Mouse (Mus musculus) urinary bladder, postnatal 4 days (tissue): Measurements from ENCODE around the gene Hfe2.
A peak's percentile ranks its signal among the peaks of the same experiment; 100 is the strongest.
"Not testable (repeated sequence)": the region's sequence is repeated elsewhere in the genome, so short reads cannot be mapped to it uniquely, and the experiment has no call there.

Experiments
- DNase-seq, 2 experiments: peaks; one replicate each; pipeline ENCODE4 v3.0.0; 2021 to 2022; ENCODE audit warnings: low spot score in 2 of 2

The Hfe2 gene

DNA sequence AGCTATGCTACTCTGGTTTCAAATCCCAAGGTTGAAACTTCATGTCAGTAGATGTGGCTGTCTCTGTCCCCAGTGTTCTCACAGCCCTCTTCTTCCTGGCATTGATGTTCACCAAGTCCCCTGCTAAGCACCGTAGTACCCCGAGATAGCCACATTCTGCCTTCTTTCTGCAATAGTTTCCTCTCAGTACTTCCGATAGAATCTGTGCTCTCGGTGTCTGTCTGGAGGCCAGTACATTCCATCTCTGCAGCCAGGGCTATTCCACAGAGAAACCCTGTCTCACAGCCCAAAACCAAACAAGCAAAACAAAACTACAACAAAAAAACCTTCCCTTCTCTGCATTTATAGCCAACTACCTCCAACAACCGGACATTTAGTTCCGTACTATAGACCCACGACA is 28.8 kb upstream of the Hfe2 start:
- DNase-seq = no peak

DNA sequence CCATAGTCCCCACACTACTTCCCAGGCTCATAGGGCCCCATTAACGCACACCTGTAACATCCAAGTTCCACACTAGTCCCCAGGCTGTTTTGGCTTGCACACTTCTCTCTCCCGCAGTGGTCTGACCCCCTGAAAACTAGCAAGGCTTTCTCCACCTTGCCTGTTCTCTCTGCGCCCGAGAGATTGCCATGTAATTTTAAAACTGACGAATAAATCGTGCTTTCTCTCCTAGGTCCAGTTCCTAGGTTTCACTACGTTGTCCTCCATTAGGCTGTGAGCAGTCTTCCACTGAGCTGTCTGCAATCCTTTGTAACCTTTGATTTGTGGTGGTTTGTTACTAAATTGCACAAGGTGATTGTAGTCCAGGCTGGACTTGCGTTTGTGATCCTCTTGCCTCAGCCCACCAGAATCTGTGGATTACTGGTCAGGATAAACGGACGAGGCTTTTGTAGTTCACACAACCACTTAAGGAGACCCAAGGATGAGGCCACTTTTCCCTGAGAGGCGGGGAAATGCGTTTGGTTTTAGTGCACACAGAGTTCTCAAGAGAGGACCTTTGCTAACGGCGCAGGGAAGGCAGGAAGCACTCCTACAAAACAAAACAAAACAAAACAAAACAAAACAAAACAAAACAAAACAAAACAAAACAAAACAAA is 28.2 kb upstream of the Hfe2 start:
- not testable (repeated sequence) for DNase-seq

GRCm38 (mm10) chr3:96497451-96498028 is 27.4 kb upstream of the Hfe2 start:
- peak; percentile 53 to 72 for DNase-seq

GRCm38 (mm10) chr3:96498476-96499245 is 26.3 kb upstream of the Hfe2 start:
- no peak for DNase-seq

GRCm38 (mm10) chr3:96499481-96500288 is 25.3 kb upstream of the Hfe2 start:
- peak; percentile 53 to 72 for DNase-seq

DNA sequence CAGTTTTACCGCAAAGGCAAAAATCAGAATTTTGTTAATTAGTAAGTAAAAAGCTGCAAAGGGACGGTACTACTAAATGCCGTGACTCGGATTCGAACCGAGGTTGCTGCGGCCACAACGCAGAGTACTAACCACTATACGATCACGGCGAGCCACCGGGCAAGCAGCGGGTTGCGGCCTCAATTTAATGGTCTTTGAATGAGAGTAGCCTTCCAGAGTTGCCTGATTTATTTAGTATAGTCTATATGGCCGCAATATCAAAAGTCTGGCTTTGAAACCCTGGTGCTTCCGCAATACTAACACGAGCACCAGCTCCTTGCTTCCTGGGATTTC is 24.7 kb upstream of the Hfe2 start:
- peak; percentile 91 to 92 for DNase-seq

- peak; percentile 73 to 78 for DNase-seq
Observed at GRCm38 (mm10) chr3:96500691-96501265, 24.2 kb upstream of the Hfe2 start.

DNA sequence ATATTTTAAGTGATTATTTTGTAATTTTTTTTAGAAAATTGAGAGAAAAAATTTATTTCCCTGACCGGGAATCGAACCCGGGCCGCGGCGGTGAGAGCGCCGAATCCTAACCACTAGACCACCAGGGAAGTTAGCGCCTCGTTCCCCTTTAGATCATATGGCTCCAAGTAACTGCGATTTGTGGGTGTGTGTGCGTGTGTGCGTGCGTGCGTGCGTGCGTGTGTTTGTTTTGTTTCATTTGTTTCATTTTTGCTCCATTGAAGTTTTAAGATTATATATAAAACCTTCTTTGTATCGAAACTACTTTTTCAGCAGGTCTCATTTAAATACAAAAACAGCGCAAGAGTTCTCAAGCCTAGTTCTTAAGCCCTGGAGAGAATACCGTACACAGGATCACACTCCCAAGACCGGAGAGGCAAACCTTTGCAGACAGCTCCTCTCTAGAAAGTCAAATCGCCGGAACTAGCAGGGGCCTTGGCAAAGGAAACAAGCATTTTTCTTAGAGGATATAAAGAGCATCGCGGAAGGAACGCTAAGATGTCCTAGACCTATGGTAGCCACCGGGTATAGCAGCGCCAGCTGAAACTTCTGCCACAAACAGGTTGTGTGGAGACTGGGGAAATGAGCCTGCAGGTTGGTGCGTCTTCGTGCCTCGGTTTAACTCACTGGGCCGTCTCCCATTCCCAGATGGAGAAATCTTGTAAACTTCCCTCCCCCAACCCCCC is 23.4 kb upstream of the Hfe2 start:
- DNase-seq = peak; percentile 78 to 91

DNA sequence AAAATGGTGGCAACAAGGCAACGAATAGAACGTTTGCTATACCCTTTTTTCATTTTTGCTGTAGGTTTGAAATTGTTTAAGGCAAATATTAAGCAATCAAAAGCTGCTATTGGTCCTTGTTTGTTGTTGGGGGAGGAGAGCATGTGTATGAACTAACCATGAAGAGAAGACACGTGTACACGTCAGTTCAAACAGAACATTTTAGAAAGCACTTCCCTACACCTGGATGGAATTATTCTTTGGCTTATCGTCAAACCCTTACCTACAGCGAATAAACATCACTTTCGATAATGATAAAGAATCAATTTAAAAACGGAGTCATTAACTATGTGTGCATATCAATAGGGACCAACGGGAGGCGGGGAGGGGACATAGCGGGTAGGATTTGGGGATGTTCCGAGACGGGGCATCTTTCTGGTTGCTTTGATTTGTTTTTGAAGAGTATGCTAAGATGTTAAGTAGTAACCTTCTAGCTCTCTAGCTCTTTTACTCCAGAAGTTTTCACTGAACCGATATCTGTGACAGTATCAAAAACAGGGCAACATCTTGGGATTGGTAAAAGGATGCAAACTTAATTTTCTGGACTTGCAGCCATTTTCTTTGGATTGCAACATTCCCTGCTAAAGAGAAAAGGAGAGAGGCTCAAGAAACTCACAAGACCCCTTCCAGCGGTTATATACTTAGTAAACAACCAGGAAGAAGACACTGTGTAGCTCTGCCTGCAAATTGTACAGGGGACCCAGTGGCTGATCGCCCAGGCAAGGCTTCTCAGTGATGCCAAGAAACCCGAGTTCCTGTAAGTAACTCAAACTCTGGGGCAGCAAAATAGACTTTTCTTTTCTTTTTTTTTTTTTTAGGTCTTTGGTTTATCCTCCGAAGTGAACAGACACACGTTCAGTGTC is 22.5 kb upstream of the Hfe2 start:
- no peak for DNase-seq

- DNase-seq = peak; percentile 57 to 74
Observed at GRCm38 (mm10) chr3:96503083-96503450, 21.9 kb upstream of the Hfe2 start.

GRCm38 (mm10) chr3:96503946-96504345 is 21.0 kb upstream of the Hfe2 start:
- no peak for DNase-seq

GRCm38 (mm10) chr3:96504931-96505330 is 20.0 kb upstream of the Hfe2 start:
- no peak for DNase-seq

DNA sequence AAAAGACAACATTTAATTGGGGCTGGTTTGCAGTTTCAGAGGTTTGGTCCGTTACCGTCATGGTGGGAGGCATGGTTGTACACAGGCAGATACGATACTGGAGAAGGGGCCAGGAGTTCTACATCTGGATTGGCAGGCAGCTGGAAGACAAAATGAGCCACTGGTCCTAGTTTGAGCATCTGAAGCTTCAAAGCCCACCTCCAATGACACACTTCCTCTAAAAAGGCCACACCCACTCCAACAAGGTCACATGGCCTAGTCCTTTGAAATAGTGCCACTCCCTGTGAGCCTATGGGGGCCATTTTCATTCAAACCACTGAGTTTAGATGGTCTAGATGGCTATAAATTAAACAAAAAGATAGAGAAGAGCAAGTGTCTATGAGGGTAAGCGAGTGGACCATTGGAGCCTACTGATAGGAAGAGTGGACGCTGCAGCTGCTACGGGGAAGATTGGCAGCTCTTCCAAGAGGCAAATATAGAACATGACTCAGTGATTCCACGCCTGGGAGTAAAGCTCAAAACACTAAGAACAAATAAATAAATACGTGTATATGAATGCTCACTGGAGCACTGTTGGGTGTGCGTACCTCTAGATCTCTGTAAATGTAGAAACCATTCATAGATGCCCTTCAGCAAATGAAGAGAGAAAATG is 18.4 kb upstream of the Hfe2 start:
- no peak for DNase-seq

DNA sequence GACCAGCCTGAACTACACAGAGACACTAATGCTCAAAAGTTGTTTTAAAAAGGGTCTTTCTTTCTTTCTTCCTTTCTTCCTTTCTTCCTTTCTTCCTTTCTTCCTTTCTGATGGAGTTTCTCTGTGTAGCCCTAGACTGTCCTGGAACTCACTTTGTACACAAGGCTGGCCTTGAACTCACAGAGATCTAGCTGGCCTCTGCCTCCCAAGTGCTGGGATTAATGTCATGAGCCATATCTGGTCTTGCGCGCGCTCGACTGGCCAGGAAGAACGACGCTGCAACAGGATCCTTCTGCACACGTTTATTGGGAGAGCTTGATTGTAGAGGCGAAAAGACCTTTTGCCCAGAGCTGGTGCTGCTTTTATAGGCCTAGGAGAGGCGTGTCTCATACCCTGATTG is 17.0 kb upstream of the Hfe2 start:
- DNase-seq = not testable (repeated sequence)

GRCm38 (mm10) chr3:96520171-96520570 is 4.8 kb upstream of the Hfe2 start:
- DNase-seq = no peak

- DNase-seq = no peak
Observed at GRCm38 (mm10) chr3:96522149-96522548, 2.8 kb upstream of the Hfe2 start.

- DNase-seq = no peak
Observed at GRCm38 (mm10) chr3:96524028-96524810, 753 bp upstream of the Hfe2 start.

DNA sequence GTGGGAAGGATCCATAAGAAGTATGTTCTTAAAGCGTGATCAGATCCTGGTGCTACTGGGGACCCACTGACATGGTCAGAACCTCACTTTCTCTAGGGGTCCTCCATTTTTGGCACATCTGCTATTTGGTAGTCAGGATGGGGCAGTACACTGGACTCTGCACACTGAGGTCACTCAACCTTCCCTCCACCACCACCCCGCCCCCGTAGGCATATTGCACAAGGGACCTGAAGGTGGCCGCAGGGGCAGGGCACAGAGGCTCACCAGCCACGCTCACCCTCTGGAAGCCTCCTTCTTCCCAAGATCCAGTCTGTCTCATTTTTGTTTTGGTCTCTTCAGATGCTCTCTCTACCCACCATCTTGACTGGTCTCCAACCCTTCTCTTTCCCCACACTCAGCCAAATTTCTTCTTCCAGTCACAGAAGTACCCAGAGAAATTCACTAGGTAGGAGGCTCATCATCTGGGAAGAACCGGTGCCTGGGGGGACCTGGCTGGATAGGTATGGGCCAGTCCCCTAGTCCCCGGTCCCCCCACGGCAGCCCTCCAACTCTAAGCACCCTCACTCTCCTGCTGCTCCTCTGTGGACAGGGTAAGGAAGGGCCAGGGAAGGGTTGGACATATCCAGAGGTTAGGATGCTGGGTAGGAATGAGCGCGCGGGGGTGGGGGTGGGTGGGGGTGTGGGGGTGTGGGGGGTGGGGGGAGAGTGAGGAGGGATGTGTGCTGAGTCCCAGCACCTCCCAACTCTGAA is 1.2 kb downstream of the Hfe2 start:
- no peak for DNase-seq
